Mouse (Mus musculus) layer of hippocampus, adult 8-10 months (tissue): Measurements from ENCODE around the gene Jph2. TPM values are rescaled to one million over a fixed set of nuclear protein-coding genes. Genes with fewer than 3 reads are reported as not detected.
"Not testable (repeated sequence)": the region's sequence is repeated elsewhere in the genome, so short reads cannot be mapped to it uniquely, and the experiment has no call there.

ENCODE experiments used
- DNase-seq, 2 experiments: peaks; one replicate each; pipeline ENCODE4 v3.0.0; 2022; ENCODE audit warnings: low spot score in 2 of 2
- total RNA-seq, 4 experiments: library from RNA; stranded (reverse); gene quantifications; 2 replicates each; pipeline ENCODE4 v1.2.4; 2022

Jph2 gene
- total RNA-seq, 4 experiments from 2014 or later = 0.27 to 0.48 (median 0.42) TPM

DNA sequence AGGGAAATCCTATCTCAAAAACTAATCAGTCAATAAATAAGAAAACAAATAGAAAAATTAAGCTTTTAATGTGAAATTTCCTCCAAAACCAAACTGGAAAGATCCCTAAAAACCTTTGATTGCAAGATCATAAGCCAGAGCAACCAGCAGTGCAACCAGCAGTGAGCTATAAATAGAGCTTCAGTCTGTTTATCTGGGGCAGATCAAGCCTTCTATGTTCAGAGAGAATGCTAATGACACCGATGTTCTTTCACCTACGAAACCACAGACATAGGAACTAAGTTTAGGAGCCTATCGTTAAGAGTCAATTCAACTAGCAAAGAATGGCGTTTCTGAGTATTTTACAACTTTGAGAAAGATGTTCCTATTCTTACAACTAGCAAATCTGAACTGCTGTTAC is 14.0 kb upstream of the Jph2 start:
- DNase-seq = no peak

- DNase-seq = not testable (repeated sequence)
Observed at GRCm38 (mm10) chr2:163411344-163411743, 13.6 kb upstream of the Jph2 start.

GRCm38 (mm10) chr2:163410211-163410610 is 12.4 kb upstream of the Jph2 start:
- no peak for DNase-seq

GRCm38 (mm10) chr2:163404037-163404815 is 6.4 kb upstream of the Jph2 start:
- no peak for DNase-seq

- peak; percentile 63 to 89 for DNase-seq
Observed at GRCm38 (mm10) chr2:163401221-163401620, 3.4 kb upstream of the Jph2 start.

- no peak for DNase-seq
Observed at GRCm38 (mm10) chr2:163399222-163399621, 1.4 kb upstream of the Jph2 start.

- no peak for DNase-seq
Observed at GRCm38 (mm10) chr2:163398770-163399169, 977 bp upstream of the Jph2 start.

DNA sequence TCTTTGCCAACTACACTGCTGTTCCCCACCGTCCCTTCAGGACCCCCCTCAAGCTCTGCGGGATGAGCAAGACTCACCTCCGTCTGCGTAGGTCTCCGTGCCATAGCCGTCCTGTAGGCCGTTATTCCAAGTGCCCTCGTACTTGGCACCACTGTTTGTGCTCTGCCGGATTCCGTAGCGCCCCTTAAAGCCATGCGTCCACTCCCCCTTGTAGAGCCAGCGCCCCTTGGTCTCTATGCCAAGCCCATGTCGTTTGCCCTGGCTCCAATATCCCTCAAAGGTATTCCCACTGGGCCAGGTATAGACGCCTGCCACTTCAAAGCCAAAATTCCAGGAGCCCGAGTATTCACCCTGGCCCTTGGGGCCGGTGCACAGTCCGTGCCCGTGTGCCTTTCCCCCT is 722 bp downstream of the Jph2 start:
- no peak for DNase-seq

DNA sequence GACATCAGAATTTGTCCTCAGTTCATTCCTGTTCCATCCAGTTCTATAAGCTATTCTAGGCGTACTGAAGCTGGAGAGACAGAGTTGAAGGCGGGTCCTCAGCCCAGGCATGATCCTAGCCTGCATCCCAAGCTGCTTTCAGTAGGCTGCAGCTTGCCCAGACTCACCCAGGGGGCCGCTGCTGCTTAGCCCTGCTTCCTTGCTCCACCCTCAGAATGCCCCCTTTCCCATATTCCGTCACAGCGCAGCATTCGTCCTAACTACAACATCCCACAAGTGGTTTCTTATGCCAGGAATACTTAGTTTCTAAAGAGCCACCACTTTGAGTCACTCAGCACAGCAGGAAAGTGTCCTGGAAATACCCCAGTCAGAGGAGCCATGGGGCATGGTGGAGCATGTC is 2.8 kb downstream of the Jph2 start:
- DNase-seq = no peak

GRCm38 (mm10) chr2:163393976-163394375 is 3.8 kb downstream of the Jph2 start:
- no peak for DNase-seq

DNA sequence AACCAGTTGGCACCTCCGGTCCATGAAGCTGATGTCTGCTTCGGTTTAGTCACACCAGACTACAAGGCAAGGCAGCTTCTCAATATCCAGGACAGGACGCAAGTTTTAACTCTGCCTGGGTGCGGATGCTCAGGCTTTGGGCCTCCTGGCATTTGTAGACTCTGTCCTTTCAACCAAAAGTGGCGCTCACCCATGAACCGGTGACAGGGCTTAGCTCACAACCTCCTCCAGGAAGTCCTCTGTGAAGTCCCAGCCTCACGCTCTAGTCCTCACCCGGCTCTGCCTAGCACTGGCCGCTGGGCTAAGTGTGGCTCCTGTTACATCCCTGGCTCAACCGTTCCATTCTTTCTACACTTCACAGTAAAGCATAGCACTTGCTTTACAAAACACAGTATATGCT is 4.6 kb downstream of the Jph2 start:
- DNase-seq = no peak

GRCm38 (mm10) chr2:163392436-163392835 is 5.4 kb downstream of the Jph2 start:
- no peak for DNase-seq

DNA sequence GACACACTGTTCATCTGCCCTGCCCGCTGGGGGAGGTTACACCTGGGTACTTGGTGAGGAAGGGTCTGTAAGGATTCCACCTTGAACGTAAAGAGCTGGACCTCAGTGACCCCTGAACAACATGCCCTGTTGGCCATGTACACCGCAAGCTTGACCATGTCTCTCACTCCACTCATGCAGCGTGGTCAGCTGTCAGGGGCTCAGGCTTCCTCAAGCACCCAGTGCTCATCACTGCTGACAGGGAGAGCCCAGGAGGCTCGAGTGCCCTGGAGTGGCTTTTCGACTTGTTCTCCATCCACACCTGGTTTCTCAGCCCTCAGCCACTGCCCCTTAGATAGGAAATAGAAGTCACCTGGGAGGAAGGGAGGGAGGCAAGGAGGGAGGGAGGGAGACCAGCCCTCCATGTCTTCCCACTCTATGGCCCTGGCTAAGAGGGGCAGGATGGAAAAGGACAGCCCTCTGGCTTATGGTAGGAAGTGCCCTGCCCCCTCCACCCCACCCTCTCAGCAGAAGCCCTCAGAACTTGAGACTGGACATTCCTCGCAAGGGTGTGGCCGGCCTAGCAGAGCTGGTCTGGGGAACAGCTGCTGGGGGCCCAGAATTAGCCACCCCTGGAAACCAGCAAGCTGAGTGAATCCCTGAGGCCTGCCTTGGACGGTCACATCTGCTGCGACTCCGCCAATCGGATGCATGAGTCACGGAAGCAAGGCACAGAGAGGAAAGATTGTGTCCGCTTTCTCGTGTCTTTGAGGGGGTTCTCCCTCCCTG is 11.2 kb downstream of the Jph2 start:
- DNase-seq = no peak

DNA sequence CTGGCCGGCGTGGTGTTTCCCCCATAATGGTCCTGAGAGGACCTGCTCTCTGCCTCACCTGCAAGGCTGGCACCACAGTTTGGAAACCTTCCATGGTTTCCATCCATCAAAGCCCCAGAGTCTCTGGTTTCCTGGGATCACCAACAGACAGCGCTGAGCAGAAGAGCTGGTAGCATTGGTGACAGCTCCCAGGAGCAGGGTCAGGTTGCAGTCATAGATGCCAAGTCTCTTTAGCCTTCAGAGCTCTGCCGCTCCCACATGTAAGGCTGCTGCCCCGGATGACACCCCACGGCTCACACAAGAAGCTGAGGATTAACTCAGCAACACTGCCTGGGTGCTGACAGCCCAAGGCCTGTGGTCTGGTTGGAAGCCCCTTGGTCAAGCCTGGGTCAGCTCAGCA is 12.7 kb downstream of the Jph2 start:
- DNase-seq = no peak

- DNase-seq = no peak
Observed at GRCm38 (mm10) chr2:163381246-163381645, 16.5 kb downstream of the Jph2 start.

DNA sequence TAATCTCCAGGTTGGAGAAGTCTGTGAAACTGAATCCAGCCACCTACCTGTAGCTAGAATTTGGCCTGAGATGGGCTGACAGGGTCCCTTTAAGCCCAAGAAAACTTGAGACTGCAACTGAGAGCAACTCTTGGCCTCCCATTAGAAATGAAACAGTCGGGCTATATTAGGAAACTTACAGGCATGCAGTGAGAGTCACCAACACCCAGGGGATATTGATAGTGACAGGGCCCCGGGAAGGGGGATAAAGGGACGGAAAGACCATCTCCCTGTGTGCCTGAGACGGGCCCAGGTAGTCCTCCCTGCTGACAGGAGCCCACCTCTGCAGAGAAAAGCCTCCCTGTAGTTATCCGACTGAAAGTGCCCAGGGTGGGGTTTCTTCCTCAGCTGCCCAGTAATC is 18.4 kb downstream of the Jph2 start:
- DNase-seq = no peak

DNA sequence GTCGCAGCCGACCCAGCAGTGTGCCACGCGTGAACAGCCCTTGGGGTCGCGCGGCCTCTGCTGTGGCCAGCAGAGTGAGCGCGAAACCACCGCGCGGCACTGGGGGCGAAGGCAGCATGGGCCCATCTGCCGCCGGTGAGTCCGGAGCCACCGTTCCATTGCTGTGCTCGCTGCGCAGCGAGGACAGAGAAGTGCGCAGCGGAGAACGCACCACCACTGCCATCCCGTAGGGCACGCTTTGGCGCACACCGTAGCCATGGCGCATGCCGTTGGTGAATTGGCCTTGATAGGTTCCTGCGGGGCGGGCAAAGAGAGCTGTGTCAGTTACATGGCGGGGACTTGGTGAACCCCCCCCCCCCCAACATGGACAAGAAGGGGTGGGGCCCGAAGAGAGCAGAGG is 21.7 kb downstream of the Jph2 start:
- no peak for DNase-seq

DNA sequence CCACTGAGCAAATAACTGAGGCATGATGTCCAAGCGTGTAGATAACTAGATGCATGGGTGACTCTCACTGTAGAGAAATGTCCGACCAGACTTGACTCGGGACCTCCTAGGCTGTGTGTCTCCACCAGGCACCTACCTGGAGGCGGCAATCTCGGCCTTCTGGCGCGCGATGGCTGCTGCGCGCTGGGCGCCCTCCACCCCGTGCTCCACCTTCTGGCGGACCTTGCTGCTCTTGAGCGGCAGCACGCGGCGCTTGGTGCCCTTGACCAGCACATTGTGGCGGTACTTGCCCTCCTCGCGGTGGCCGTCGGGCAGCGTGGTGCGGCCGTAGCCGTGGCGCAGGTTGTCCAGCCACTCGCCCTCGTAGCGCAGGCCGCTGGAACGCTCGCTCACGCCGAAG is 22.3 kb downstream of the Jph2 start:
- DNase-seq = no peak

GRCm38 (mm10) chr2:163372627-163373026 is 25.2 kb downstream of the Jph2 start:
- no peak for DNase-seq

- no peak for DNase-seq
Observed at GRCm38 (mm10) chr2:163370175-163370574, 27.6 kb downstream of the Jph2 start.

DNA sequence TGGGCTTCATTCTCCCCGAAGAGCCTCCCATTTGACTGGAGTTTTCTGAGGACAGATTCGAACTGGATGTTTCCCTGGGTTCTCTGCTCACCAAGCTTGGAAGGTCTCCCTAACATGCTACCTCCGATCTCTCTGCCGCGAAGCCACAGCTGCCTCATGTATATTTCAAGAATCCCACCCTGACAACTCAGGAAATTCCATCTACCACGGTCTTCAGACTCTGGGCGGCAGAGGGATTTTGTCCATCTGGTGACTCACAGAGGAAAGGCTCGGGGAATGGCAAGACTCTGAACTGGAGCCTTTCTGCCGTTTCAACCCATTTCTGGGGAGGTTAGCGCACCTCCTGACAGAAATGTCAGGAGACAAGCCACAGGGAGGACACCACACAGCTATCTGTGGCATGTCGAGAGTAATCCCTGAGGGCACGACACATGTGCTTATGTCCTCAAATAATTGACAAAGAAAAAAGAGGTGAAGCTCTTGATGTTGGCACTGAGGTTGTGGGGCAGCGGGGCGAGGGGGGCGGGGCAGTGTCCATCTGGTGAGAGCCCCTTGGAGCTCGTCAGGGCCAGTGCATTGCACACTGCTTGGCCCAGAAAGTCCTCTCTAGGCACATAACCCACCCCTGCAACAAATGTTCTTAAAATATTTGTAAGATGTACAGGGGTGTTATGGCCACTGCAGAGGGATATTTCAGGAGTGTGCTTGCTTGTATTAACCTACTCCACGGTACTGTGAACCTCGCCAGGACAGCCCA is 32.8 kb downstream of the Jph2 start:
- no peak for DNase-seq
